Mouse (Mus musculus) stomach, embryonic 15.5 days (tissue): Measurements from ENCODE around the gene Rps12. TPM values are rescaled to one million over a fixed set of nuclear protein-coding genes. Genes with fewer than 3 reads are reported as not detected.

Experiments used
- ATAC-seq: fragments of 200-750 bp; cut with Nextera tagmentation; 2 replicates; pipeline ENCODE4 v1.8.0; 2017; ENCODE audit warnings: low read depth, moderate number of reproducible peaks, moderate TSS enrichment; ENCODE audit not compliant: insufficient read depth, low FRiP score
- H3K27ac ChIP-seq: fragments of 300-500 bp; sonication (generic); 2 replicates; pipeline ENCODE4 v1.5.1; 2015; ENCODE audit warnings: mild to moderate bottlenecking, inconsistent platforms
- H3K27me3 ChIP-seq: fragments of 300-500 bp; sonication (generic); replicated peaks from 2 replicates; pipeline ENCODE4 v1.6.1; 2015; ENCODE audit warnings: inconsistent platforms
- H3K36me3 ChIP-seq: fragments of 300-500 bp; sonication (generic); 2 replicates; pipeline ENCODE4 v1.6.1; 2015; ENCODE audit warnings: inconsistent platforms
- H3K4me1 ChIP-seq: fragments of 300-500 bp; sonication (generic); 2 replicates; pipeline ENCODE4 v1.6.1; 2015; ENCODE audit warnings: inconsistent platforms
- H3K4me2 ChIP-seq: fragments of 300-500 bp; sonication (generic); 2 replicates; pipeline ENCODE4 v1.6.1; 2015; ENCODE audit warnings: mild to moderate bottlenecking, inconsistent platforms
- H3K4me3 ChIP-seq: fragments of 300-500 bp; sonication (generic); replicated peaks from 2 replicates; pipeline ENCODE4 v1.5.1; 2015; ENCODE audit warnings: inconsistent platforms
- H3K9ac ChIP-seq: fragments of 300-500 bp; sonication (generic); 2 replicates; pipeline ENCODE4 v1.6.1; 2015; ENCODE audit warnings: inconsistent platforms
- H3K9me3 ChIP-seq: fragments of 300-500 bp; sonication (generic); 2 replicates; pipeline ENCODE4 v1.6.1; 2016; ENCODE audit warnings: inconsistent platforms
- WGBS: fragments of 180-500 bp; shearing (Covaris S2); methylation state at CpG from one replicate; pipeline ENCODE4 v1.1.7; 2015; 5-methylcytosine and 5-hydroxymethylcytosine counted together
- polyA plus RNA-seq: library from polyadenylated mRNA; unstranded; fragments of >200 nt; fragmentation: Nextera tagmentation; extraction: Ambion mirVana; gene quantifications from 2 replicates; pipeline ENCODE4 v1.2.1, GENCODE M21; 2015

Rps12 gene
- 150 and 170 TPM in 2 replicates for polyA plus RNA-seq

GRCm38 (mm10) chr10:23787062-23787821 lies at the start of gene Rps12:
Gene Rps12, minus strand, starts transcription at chr10:23787275.
- Histone ChIP-seq H3K36me3 (peaks cover 10% of the 10 kb centered on the region), H3K27ac (peak within 1 kb of the TSS; percentile 94), H3K27me3 (no peaks in the 10 kb centered on the region), H3K4me3 (peak within 1 kb of the TSS; percentile 97), H3K9ac (peak within 1 kb of the TSS; percentile 96), H3K9me3 (no peaks in the 10 kb centered on the region), H3K4me2 (peak within 1 kb of the TSS; percentile 66), H3K4me1 (peaks cover 22% of the 10 kb centered on the region)
- ATAC-seq: peak; percentile 98
- WGBS: under 1% methylated on average over 51 of the region's 51 CpGs

- Histone ChIP-seq H3K4me1 (no peaks in the 10 kb centered on the region), H3K36me3 (no peaks in the 10 kb centered on the region), H3K4me2 (no peak overlapping the region), H3K9me3 (no peaks in the 10 kb centered on the region), H3K9ac (no peak overlapping the region), H3K27me3 (no peaks in the 10 kb centered on the region), H3K4me3 (no peak overlapping the region), H3K27ac (no peak overlapping the region)
- no peak for ATAC-seq
- 58% methylated on average over 9 of the region's 9 CpGs for WGBS
Observed at GRCm38 (mm10) chr10:23836003-23836964, 49.2 kb upstream of the Rps12 start.

DNA sequence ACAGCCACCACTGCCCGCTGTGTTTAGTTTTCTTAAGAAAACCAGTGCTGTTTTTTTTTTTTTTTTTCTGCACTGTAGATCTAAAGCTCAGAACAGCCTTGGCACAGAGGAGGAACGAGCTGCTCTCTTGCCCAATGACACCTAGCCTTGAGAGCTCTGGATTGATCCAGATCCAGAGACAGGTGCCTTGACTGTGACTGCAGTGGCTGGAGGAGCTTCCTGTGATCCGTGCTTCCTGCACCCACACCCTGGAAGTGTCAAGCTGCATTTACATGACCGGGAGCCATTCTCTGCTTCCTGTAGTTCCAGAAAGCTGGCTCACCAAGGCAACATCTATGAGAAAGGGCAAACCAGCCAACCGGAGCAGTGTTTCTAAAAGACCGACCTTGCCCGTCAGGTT lies 39.4 kb upstream of the Rps12 start:
- no peak for ATAC-seq
- Histone ChIP-seq H3K9ac (no peak overlapping the region), H3K27me3 (no peaks in the 10 kb centered on the region), H3K4me3 (no peak overlapping the region), H3K4me2 (no peak overlapping the region), H3K4me1 (no peaks in the 10 kb centered on the region), H3K36me3 (peaks cover 21% of the 10 kb centered on the region), H3K9me3 (no peaks in the 10 kb centered on the region), H3K27ac (no peak overlapping the region)
- 81% methylated on average over 7 of the region's 7 CpGs for WGBS

GRCm38 (mm10) chr10:23816241-23816640 lies 29.2 kb upstream of the Rps12 start:
- Histone ChIP-seq H3K27ac (no peak overlapping the region), H3K27me3 (no peaks in the 10 kb centered on the region), H3K9me3 (no peaks in the 10 kb centered on the region), H3K4me2 (no peak overlapping the region), H3K36me3 (peaks cover 7% of the 10 kb centered on the region), H3K9ac (no peak overlapping the region), H3K4me3 (no peak overlapping the region), H3K4me1 (no peaks in the 10 kb centered on the region)
- no peak for ATAC-seq
- 85% methylated on average over 7 of the region's 7 CpGs for WGBS

DNA sequence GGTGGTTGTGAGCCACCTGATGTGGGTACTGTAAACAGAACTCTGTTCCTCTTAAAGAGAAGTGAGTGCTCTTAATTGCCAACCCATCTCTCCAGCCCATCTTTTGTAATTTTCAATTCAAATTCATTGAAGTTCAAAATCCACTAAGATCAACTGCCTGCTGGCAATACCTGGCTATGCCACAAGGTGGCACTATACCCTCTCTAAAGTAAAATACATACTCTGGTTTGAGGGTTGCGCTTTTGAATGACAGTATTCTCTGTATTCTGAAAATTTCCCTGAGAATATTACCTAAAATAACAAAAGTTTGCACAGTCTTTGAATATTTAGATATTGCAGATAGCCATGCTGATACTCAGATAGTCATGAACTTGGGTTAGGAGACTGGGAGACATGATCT lies 28.1 kb upstream of the Rps12 start:
- peaks cover 7% of the 10 kb centered on the region for H3K36me3 ChIP-seq
- H3K9me3 ChIP-seq: no peaks in the 10 kb centered on the region
- H3K27ac ChIP-seq: no peak overlapping the region
- 46% methylated on average over 1 of the region's 1 CpGs for WGBS
- no peak overlapping the region for H3K4me3 ChIP-seq
- H3K4me1 ChIP-seq: no peaks in the 10 kb centered on the region
- no peak overlapping the region for H3K4me2 ChIP-seq
- ATAC-seq: no peak
- no peaks in the 10 kb centered on the region for H3K27me3 ChIP-seq
- no peak overlapping the region for H3K9ac ChIP-seq

DNA sequence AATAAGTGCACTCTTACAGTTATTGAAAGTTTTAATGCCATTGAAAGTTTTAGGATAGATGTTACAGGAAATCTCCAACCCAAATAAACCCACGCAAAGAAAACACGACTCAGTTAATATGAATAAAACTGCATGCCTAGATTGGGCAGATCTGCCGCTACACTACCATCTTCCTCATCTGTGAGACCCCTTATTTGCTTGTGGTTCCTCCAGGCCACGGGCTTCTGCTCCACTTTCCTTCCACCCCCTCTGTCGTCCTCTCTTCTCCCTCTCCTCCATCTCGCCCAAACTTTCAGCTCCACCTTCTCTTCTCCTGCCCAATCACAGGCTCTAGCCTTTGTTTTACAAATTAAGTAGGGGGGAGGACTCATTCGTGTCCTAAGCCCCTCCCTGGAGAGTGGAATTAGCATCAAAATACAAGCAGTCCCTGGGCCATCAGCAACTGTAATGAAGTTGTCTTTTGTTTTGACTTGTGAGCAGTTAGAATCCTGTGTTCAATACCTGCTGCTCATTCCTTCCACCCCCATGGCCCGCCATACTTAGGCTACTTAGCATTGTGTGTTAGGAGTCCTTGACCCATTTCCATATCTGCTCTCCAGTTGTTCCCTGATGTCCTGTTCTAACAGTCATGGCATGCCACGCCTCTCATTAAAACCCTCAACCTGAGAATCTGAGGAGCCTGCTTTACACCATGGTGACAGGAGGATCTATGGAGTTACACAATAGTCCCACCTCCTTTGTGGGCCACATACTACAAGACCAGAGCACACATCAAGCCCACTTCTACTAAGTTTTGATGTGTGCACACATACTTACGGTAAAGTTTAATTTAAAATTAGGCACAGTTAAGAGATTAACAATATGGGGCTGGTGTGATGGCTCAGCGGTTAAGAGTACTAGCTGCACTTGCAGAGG lies 26.0 kb upstream of the Rps12 start:
- no peak for ATAC-seq
- Histone ChIP-seq H3K4me2 (no peak overlapping the region), H3K9ac (no peak overlapping the region), H3K27me3 (no peaks in the 10 kb centered on the region), H3K27ac (no peak overlapping the region), H3K4me3 (no peak overlapping the region), H3K4me1 (no peaks in the 10 kb centered on the region), H3K36me3 (0 out of 2 replicates have a peak, but pooled peaks cover 2% of the 10 kb centered on the region), H3K9me3 (no peaks in the 10 kb centered on the region)
- 67% methylated on average over 11 of the region's 11 CpGs for WGBS

DNA sequence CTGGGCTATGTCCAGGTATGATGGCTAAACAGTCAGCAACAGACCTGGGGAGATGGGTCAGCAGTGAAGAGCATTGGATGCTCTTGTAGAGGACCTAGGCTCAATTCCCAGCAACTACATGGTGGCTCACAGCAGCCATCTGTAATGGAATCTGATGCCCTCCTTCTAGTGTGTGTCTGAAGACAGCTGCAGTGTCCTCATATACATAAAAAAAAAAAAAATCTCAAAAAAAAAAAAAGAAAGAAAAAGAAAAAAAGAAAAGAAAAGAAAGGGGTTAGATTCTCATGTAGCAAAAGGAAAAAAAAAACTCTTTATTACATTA lies 25.3 kb upstream of the Rps12 start:
- no peak overlapping the region for H3K9ac ChIP-seq
- 0 out of 2 replicates have a peak, but pooled peaks cover 2% of the 10 kb centered on the region for H3K36me3 ChIP-seq
- H3K27ac ChIP-seq: no peak overlapping the region
- no peaks in the 10 kb centered on the region for H3K27me3 ChIP-seq
- no peak overlapping the region for H3K4me2 ChIP-seq
- ATAC-seq: no peak
- H3K4me1 ChIP-seq: no peaks in the 10 kb centered on the region
- H3K9me3 ChIP-seq: no peaks in the 10 kb centered on the region
- no peak overlapping the region for H3K4me3 ChIP-seq

DNA sequence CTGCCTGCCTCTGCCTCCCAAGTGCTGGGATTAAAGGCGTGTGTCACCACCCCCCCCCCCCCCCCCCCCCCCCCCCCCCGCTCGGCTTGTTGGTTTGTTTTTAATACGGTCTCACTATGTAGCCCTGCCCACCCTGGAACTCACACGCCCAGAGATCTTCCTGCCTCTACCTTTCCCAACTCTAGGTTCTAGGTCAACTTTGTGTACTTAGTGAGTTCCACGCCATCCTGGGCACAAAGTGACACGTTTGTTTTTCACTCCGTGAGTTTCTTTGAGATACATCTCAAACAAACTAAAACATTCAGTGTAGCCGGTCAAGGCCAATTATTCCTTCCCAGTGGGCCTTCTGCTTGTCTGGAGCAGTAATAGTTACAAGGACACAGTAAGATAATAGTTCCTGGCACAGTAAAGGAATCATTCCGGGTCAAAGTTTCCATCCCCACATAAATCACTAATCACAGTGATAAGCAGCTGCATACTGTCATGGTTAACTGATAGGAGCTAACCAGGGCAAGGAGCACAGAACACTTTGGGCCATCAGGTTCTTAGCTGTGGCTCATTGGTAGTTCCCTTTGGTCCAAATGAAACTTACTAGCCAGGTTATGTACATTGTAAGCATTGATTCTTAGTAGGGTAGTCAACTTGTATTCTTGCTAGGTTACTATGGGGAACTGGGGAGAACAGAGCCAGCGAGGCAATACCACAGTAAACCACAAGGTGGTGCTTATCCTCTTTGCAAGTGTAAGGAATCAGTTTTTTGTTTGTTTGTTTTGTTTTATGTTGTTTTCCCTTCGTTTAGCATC lies 24.8 kb upstream of the Rps12 start:
- no peak for ATAC-seq
- H3K4me1 ChIP-seq: no peaks in the 10 kb centered on the region
- no peak overlapping the region for H3K4me2 ChIP-seq
- no peak overlapping the region for H3K4me3 ChIP-seq
- H3K9me3 ChIP-seq: no peaks in the 10 kb centered on the region
- no peaks in the 10 kb centered on the region for H3K27me3 ChIP-seq
- no peak overlapping the region for H3K27ac ChIP-seq
- H3K36me3 ChIP-seq: 0 out of 2 replicates have a peak, but pooled peaks cover 2% of the 10 kb centered on the region
- WGBS: 66% methylated on average over 9 of the region's 12 CpGs
- no peak overlapping the region for H3K9ac ChIP-seq

DNA sequence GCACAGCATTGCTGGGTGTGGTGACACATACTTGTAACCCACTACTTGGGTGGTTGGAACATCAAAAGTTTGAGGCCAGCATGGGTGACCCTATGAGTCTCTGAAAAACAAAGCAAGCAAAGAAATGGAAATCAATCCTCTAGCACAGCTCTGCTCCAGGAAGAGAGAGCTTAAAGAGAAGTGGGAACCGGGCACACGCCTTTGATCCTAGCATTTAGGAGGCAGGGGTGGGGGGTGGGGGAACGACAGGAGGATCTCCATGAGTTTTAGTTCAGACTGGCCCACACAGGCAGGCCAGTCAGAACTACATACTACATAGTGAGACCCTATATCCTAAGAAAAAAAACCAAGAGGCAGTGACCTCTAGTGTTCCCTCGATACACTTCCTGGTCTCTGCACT lies 19.1 kb upstream of the Rps12 start:
- H3K9me3 ChIP-seq: no peaks in the 10 kb centered on the region
- H3K9ac ChIP-seq: no peak overlapping the region
- no peaks in the 10 kb centered on the region for H3K4me1 ChIP-seq
- H3K27me3 ChIP-seq: no peaks in the 10 kb centered on the region
- 46% methylated on average over 4 of the region's 4 CpGs for WGBS
- no peak for ATAC-seq
- H3K27ac ChIP-seq: no peak overlapping the region
- H3K4me3 ChIP-seq: no peak overlapping the region
- H3K4me2 ChIP-seq: no peak overlapping the region
- H3K36me3 ChIP-seq: peaks cover 16% of the 10 kb centered on the region; the same call in 1 of the 2 replicates

DNA sequence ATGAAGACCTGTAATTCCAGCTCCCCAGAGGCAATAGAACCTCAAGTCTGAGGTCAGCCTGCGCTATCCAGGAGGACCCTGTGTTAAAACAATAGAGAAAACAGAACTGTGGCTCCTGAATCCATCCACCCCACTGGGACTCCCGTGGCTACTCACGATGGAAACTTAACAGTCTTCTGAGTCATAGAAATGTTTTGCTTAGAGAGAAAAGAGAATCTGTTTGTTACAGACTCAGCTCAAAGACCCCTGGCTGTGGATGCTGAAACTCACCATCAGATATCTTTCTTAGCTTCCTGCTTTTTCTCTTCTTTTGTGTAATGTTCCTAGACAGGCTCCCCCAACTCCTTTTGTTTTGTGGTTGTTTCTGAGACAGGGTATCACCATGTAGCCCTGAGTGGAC lies 17.6 kb upstream of the Rps12 start:
- Histone ChIP-seq H3K27ac (no peak overlapping the region), H3K36me3 (peaks cover 16% of the 10 kb centered on the region; the same call in 1 of the 2 replicates), H3K4me3 (no peak overlapping the region), H3K27me3 (no peaks in the 10 kb centered on the region), H3K9me3 (no peaks in the 10 kb centered on the region), H3K4me1 (no peaks in the 10 kb centered on the region), H3K9ac (no peak overlapping the region), H3K4me2 (no peak overlapping the region)
- 78% methylated on average over 3 of the region's 3 CpGs for WGBS
- ATAC-seq: no peak

GRCm38 (mm10) chr10:23802911-23803310 lies 15.8 kb upstream of the Rps12 start:
- ATAC-seq: no peak
- peaks cover 13% of the 10 kb centered on the region; the same call in 1 of the 2 replicates for H3K36me3 ChIP-seq
- H3K27ac ChIP-seq: no peak overlapping the region
- no peak overlapping the region for H3K9ac ChIP-seq
- H3K27me3 ChIP-seq: no peaks in the 10 kb centered on the region
- H3K4me2 ChIP-seq: no peak overlapping the region
- no peaks in the 10 kb centered on the region for H3K4me1 ChIP-seq
- 57% methylated on average over 3 of the region's 3 CpGs for WGBS
- no peak overlapping the region for H3K4me3 ChIP-seq
- no peaks in the 10 kb centered on the region for H3K9me3 ChIP-seq
